Mouse (Mus musculus) kidney, postnatal 14 days (tissue): ENCODE data around the gene Myom1.

Source experiments
- DNase-seq: peaks from one replicate; pipeline ENCODE4 v3.0.0; 2022; ENCODE audit warnings: mixed read lengths

Gene Myom1

DNA sequence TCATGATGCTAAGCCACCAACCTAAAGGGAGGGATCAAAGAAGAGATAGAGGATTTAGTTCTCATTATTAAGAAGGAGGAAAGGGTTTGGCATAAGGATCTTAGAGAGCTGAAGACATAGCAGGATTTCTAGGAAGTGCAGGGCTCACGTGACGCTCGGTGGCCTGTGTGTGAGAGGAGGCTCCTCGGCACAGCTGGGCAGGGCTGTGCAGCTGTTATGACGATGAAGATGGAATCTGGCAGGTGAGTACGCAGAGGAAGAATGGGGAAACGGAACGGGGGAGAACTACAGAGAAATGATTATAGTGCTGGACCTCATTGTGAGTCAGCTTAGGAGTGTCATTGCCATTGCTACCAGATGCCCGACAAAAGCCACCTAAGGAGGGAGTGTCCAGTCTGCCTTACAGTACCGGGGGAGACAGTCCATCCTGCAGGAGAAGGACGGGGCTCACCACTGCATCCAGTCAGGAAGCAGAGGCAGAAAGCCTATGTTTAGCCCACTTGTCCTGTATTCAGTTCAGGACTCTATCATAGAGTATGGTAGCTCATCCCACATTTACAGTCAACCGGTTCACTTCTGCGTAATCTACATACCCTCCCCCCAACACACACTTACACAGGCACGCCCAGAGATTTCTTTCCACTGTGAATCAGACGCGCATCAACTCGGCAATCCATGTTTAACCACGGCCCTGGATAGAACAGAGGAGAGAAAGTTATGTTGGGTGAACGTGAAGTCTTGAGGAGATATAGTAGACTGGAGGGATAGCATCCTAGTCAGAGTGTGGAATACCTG, 142.1 kb downstream of the Myom1 start:
- DNase-seq: no peak

DNA sequence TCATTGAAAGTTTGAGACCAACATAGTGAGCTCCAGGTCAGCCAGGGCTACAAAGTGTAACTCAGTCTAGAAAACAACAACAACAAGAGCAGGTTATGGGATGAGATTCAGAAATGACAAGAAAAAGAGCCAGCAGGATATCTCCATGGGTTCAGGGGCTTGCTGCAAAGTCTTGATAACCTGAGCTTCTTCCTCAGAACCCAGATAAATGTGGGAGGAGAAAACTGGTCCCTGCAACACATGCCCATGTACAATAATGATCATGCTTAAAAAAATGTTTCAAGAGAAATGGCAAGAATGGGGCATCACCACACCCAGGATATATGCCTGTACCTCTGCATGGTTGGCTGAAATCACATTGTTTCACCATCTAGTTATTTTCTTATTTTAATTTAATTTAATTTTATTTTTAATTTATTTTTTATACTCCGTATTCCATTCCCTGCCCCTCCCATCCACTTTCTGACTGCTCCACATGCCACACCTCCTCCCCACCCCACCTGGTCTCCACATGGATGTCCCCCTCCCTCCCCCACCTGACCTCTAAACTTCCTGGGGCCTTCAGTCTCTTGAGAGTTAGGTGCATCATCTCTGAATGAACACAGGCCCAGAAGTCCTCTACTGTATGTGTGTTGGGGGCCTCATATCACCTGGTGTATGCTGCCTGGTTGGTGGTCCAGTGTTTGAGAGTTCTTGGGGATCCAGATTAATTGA, 143.0 kb downstream of the Myom1 start:
- no peak for DNase-seq

- DNase-seq: no peak
Observed at GRCm38 (mm10) chr17:71153356-71153755, 150.9 kb downstream of the Myom1 start.

DNA sequence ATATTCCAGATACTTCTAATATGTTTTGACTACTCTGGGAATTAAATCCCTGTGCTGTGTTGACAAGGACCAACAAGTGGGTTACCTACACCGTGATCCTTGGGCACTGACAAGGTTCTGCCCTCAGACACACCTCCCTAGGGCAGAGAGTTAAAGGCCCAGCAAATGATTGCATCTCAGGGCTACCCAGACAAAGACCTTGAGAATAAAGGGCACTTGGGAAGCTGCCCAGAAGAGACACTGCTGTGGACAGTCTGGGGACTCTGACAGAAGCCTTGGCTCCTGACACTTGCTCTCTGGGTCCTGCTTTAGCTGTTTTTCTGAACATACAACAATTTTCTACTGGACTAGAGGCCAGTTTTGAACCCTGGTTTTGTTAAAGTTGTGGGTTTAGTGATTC, 152.8 kb downstream of the Myom1 start:
- DNase-seq: peak; percentile 74

- DNase-seq: peak; percentile 88
Observed at GRCm38 (mm10) chr17:71159152-71159567, 156.7 kb downstream of the Myom1 start.

DNA sequence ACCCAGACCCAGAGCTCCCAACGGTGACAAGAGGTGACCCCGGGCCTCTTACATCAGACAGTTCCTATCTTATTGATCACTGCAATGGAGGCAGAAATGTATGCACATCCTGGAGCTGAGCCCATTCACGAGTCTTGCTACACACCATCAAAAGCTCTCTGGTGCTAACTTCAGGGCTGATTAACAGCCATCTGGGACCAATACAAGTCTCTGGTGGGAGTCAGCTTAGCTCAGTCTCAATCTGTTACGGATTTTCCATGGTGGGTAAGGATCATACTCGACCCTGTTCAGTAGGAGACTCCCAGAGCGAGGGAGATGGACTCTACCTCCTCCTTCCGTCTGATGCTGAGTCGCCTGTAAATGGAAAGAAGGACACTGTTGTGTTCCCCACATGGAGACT, 157.3 kb downstream of the Myom1 start:
- DNase-seq: no peak

GRCm38 (mm10) chr17:71160244-71160995, 158.0 kb downstream of the Myom1 start:
- DNase-seq: no peak

DNA sequence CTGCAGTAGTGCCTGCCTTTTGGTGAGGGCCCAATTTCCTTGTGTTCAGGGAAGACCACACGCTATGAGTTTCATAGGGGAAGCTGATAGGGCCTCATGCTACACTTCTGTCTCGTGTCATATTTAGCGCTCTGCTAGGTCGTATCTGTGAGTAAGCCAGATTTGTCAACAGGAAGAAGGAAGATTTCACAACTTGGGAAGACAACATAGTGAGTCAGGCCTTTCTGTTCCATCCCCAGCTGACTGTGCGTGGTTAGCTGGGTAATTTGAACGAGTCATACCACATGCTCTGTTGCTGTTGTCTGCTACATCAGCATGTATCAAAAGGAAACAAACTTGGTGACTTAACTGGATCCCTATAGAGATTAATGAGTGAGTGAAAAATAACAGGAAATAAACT, 162.6 kb downstream of the Myom1 start:
- DNase-seq: no peak

GRCm38 (mm10) chr17:71168205-71168815, 165.9 kb downstream of the Myom1 start:
- DNase-seq: no peak

- peak; percentile 43 for DNase-seq
Observed at GRCm38 (mm10) chr17:71168846-71169245, 166.4 kb downstream of the Myom1 start.

DNA sequence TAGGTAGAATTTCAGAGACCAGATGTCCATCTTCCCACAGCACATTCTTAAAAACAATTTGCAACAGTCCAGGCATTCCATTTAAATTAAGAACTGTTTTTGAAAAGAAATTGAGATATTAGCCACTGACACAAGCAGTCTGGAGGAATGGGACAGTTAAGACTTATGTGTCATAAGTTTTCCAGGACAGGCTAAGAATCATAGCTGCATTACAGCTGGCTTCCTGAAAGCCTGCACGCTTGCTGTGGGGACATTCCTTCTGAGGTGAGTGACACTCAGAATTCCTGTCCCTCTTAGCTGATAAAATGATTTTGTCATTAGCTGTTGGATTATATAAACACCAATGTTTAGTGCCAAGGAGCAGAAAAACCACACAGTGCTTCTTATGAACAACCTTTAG, 167.2 kb downstream of the Myom1 start:
- DNase-seq: no peak

DNA sequence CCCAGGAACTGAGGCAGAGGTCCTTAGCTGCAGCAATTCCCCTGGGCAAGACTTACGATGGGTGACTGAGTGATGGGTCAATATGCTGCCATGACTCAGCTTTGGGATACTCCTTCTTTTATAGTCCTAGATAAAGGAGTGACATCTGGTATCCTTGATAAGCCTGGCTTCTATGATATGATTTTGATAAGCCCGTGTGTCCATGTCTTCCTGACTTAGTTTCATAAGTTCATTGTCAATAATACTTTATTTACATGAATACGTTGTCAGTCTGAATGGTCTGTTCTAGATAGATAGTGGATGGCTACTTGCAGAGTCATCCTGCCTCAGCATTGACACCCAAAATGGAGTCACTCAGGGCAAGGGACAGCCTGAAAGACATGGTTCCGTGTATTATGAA, 168.7 kb downstream of the Myom1 start:
- DNase-seq: no peak
